Mouse (Mus musculus) urinary bladder, adult 2 months (tissue): ENCODE results near the gene Nemf. TPM values are rescaled to one million over a fixed set of nuclear protein-coding genes. Genes with fewer than 3 reads are reported as not detected.
A peak's percentile ranks its signal among the peaks of the same experiment; 100 is the strongest.
"Not testable (repeated sequence)": the region's sequence is repeated elsewhere in the genome, so short reads cannot be mapped to it uniquely, and the experiment has no call there.

Source experiments
- DNase-seq: peaks from one replicate; pipeline ENCODE4 v3.0.0; 2022; ENCODE audit warnings: low spot score
- polyA plus RNA-seq: library from polyadenylated mRNA; depleted of rRNA; stranded (reverse); fragments of >200 nt; gene quantifications from 2 replicates; pipeline ENCODE4 v1.2.3, GENCODE M21; 2012; rRNA removed

Gene Nemf
- polyA plus RNA-seq: 28.8 and 32.1 TPM in 2 replicates

GRCm38 (mm10) chr12:69356546-69357299, at the start of gene Nemf:
Gene Nemf, minus strand, starts transcription at chr12:69357165.
- DNase-seq: peak; percentile 71

- DNase-seq: no peak
These were observed 45.7 kb upstream of the Nemf start for GRCm38 (mm10) chr12:69402594-69403167.

DNA sequence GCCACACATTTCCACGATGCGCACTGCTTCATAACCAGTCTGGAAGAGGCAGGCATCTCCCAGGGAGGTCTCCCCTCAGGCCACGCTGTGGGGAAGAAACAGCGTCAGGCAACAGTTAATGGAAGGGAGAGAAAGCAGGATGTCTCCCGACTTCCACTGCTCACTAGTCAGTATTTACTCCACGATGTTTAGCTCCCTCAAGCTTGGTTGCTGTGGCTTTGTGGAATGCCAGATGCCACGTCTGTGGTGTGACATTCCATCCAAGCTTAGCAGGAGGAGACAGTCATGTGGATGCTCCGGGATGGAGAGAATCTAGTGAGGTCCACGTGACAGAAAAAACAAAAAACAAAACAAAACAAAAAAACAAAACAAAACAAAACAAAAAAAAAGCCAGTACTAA, 45.1 kb upstream of the Nemf start:
- no peak for DNase-seq

- DNase-seq: no peak
These were observed 43.9 kb upstream of the Nemf start for GRCm38 (mm10) chr12:69400871-69401286.

GRCm38 (mm10) chr12:69400367-69400766, 43.4 kb upstream of the Nemf start:
- DNase-seq: no peak

DNA sequence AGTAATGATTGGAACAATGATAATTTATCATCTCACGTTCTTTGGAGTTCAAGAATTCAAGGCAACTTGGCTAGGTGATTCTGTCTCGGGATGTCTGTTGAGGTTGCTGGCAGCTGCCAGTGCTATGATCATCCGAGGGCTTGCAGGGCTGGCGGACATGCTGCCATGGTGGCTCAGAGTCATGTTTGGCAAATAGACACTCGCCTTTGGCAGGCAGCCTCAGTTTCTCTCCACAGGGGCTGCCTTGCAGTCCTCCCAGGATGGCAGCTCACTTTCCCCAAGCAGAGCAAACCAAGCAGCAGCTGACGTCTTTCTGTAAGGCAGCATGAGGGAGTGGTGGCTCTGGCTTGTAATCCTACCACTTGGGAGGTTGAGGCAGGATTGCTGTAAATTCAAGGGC, 37.5 kb upstream of the Nemf start:
- no peak for DNase-seq

DNA sequence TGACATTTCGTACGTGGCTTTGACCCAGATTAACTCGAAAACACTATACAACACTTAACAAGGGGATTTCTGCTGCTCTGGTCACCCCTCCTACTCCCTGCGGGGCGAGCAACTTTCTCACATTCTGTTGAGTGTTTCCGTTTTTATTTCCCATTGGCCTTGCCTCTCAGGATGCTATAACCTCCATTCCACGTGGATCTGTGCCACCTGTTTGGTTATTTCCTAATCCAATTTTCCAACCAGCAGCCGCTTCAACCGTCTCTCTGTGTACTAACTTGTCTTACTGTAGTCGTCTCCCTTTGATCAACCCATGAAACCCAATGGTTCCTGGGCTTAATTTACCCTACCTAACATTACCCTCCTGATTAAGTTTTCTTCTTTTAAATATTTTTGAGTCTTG, 36.1 kb upstream of the Nemf start:
- no peak for DNase-seq

DNA sequence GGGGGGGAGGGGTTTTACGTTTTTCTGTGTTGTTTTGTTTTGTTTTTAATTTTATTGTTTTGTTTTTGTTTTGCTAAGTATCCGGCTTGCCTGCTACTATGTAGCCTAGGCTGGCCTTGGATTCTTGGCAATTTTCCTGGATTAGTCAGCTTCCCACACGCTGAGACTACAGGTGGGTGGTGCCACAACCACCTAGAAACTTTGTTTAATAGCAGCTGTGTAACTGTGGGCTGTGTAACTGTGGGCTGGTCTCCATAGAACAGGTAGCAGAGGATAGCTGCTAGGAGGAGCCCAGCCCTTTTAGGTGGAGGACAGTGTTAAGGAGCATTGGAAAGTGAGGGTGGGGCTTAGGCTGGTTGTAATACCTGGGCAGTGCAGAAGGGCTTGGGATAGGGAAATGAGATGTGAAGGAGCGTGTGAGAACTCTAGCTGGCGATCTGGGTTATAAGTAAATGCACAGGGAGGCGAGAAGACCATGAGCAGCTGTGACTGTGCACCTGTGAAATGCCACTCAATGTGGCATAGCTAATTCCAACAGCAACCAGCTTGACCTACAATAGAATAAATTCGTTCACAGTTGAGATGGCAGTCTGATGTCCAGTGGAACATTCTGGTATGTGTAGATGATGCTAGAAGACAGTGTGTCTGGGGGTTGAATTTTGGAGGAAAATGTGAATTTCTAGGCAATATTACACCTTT, 33.2 kb upstream of the Nemf start:
- DNase-seq: no peak

DNA sequence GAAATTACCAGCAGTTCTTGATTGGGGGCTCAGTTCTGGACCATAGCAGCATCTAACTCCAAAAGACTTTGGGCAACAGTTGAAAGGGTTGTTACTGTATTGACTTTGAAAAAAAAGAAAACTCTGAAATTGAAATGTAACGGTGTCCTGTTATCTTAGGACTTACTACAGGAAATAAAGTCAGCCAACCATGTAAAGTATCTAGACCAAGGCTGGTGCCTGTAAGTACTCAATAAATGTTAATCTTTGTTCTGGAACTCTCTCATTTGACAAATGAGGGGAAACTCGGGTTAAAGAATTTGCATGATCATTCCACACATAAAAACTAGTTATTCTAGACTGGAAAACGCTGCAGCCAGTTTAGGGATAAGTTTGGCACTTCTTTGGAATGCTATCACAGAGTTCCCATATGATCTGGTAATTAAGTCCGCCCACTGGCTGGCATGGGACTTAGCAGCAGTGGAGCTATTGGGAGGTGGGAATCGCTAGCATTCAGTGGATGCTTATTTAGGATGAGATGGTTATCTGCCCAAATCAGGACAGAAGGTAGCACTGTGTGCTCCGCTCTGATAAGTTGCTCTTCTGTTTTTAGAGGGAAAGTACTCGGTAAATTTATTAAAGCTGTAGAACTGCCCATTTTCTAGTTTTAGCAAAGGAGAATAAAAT, 32.4 kb upstream of the Nemf start:
- DNase-seq: no peak

DNA sequence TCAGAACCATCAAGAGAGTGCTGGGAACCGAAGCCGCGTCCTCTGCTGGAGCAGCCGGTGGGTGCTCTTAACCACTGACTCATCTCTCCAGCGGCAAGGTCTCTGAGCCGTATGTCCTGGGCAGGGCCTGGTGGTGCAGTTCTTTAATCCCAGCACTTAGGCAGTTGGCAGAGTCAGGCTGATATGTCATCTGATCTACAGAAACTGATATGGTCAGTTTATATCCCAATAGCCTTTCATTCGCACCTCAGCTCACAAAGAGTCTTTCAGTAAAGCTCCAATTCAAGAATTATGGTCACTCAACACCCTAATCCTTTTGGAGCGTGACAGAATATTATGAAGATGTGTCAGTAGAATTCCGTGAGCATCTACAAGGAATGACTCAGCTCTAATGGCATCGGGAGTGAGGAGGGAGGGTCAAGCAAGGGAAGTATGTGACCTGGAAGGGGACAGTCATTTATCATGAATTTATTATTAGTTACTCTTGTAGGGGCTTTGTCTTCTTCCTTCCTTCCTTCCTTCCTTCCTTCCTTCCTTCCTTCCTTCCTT, 31.4 kb upstream of the Nemf start:
- DNase-seq: no peak

DNA sequence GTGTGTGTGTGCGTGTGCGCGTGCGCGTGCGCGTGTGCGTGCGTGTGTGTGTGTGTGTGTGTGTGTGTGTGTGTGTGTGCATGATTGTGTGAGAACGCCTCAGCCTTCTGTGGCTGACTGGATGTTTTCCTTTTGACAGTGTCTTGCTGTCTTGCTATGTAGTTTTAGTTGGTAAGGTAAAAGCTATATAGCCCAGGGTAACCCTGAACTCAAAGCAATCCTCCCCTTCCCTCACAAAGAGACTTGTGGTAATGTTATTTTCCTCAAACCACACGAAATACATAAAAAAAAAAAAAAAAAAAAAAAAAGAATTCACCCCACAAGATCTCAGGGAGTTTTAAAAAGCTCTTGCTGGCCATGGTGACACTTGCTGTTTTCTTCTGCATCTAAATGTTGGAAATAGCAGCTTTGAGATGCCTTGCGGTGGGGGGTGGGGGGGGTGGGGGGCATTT, 29.3 kb upstream of the Nemf start:
- DNase-seq: not testable (repeated sequence)

GRCm38 (mm10) chr12:69385542-69386280, 28.7 kb upstream of the Nemf start:
- no peak for DNase-seq

GRCm38 (mm10) chr12:69384606-69385005, 27.6 kb upstream of the Nemf start:
- no peak for DNase-seq

- no peak for DNase-seq
These were observed 25.9 kb upstream of the Nemf start for GRCm38 (mm10) chr12:69382880-69383279.

GRCm38 (mm10) chr12:69378558-69379454, 21.8 kb upstream of the Nemf start:
- DNase-seq: no peak

DNA sequence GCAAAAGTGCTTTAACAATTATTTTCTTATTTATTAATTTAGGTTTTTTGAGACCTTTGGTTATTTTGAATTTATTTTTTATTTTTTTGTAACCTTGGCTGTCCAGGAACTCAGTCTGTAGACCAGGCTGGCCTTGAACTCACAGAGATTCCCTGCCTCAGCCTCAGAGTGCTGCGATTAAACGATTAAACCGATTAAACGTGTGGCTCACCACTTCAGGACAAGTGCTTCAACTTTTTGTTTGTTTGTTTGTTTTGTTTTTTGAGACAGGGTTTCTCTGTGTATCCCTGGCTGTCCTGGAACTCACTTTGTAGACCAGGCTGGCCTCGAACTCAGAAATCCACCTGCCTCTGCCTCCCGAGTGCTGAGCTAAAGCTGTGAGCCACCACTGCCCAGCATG, 20.7 kb upstream of the Nemf start:
- DNase-seq: not testable (repeated sequence)

GRCm38 (mm10) chr12:69377188-69377587, 20.2 kb upstream of the Nemf start:
- DNase-seq: no peak

DNA sequence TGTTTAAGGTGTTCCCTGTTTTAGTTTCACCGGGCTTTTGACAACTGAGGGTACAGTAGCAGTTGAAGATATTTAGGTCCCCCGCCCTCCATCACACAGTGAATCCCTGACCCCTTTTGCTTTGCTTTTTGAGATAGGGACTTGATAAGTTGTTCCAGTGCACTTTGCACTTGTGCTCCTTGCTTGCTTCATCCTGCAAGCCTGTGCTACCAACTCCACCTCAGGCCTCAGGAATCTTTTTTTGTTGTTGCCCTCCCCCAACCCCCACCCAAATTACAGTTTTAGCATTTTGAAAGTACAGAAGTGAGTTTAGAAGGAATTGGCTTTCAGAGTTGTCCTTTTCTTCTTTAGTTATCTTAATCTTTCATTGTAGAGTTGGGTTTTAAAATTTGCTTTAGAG, 19.2 kb upstream of the Nemf start:
- no peak for DNase-seq

- DNase-seq: no peak
These were observed 17.1 kb upstream of the Nemf start for GRCm38 (mm10) chr12:69373850-69374766.
